In the genomic region with DNA sequence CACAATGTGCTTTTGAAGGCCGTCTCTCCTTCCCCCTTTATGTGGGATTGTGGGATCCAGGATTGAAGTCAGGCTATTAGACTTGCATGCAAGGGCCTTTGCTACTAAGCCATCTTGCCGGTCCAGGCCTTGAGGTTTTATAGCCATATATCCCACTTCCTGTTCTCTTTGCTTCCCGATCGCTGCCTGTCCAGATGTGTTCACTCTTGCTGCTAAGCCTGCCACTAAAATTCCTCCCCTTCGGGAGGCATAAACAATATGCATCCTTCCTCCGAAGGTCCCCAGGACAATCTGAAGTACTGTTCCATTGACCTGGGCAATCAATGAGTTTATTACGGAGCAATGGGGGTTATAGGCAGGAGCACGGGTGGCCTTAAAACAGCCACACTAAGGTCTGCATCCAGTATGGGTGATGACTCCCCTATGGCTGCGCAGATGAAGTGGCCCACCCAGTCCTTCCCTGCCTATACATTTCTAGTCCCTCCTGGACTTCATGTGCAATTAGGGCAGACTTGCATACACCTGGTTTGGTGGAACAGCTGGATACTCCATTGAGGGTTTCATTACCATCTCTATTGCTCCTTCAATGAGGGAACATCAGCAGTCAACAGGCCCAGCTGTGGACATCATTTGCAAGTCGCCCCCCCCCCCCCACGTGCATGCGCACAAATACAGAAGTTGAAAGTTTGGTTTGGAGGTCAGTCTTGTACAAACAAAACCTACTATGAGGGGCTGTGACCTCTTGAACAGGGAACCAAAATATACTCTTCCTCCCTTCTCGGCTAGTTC, we compare ENCODE assay signal across 25 mouse cellular contexts.
A peak's percentile ranks its signal among the peaks of the same experiment; 100 is the strongest.
DNase-seq lines count a peak whose midpoint lies in the region; ATAC-seq and TF ChIP-seq lines count a peak whose summit lies in the region.
"Had no signal": no experiment of that assay in that cellular context is flagged by ENCODE, and none has a peak within 500 bp of the region (broad histone marks: within the 10 kb centered on the region; RNA-seq: fewer than 3 reads in every experiment).

No protein-coding gene starts in this region.

- H3K4me1 ChIP-seq in kidney, postnatal 0 days (replicated peaks; ENCODE audit: insufficient read depth, low read length), result no peaks in the 10 kb centered on the region
- peaks cover 2% of the 10 kb centered on the region; the same call in 1 of the 2 replicates for H3K4me1 ChIP-seq in midbrain, embryonic 11.5 days (ENCODE audit: control insufficient read depth, insufficient read depth, low read length)
- H3K4me1 ChIP-seq in midbrain, embryonic 16.5 days (ENCODE audit: control insufficient read depth, insufficient read depth, low read length), result no peaks in the 10 kb centered on the region; the same call in 1 of the 2 replicates
- H3K4me1 ChIP-seq: stomach, embryonic 15.5 days had no signal

- no peaks in the 10 kb centered on the region for H3K27me3 ChIP-seq in kidney, postnatal 0 days (ENCODE audit: insufficient read depth, low read length)
- no peaks in the 10 kb centered on the region for H3K27me3 ChIP-seq in midbrain, embryonic 11.5 days (ENCODE audit: control insufficient read depth, insufficient read depth, low read length)
- H3K27me3 ChIP-seq in midbrain, embryonic 16.5 days (ENCODE audit: control insufficient read depth, insufficient read depth, low read depth, low read length), result peaks cover 2% of the 10 kb centered on the region; the same call in 1 of the 2 replicates
- H3K27me3 ChIP-seq: stomach, embryonic 15.5 days had no signal

- 0 out of 2 replicates have a peak overlapping the region, but pooled peaks have one; percentile 5 for H3K27ac ChIP-seq in kidney, postnatal 0 days
- no peak overlapping the region for H3K27ac ChIP-seq in midbrain, embryonic 11.5 days (ENCODE audit: low read depth, low read length)
- H3K27ac ChIP-seq in midbrain, embryonic 16.5 days (ENCODE audit: low read length), result no peak overlapping the region
- H3K27ac ChIP-seq: forebrain, embryonic 13.5 days; liver, embryonic 14.5 days; midbrain, embryonic 13.5 days; stomach, embryonic 15.5 days had no signal

- no peak overlapping the region for H3K4me2 ChIP-seq in kidney, postnatal 0 days (ENCODE audit: low read length)
- H3K4me2 ChIP-seq in midbrain, embryonic 11.5 days, result no peak overlapping the region
- H3K4me2 ChIP-seq in midbrain, embryonic 16.5 days (ENCODE audit: low read length), result no peak overlapping the region
- H3K4me2 ChIP-seq: forebrain, embryonic 13.5 days; midbrain, embryonic 13.5 days; stomach, embryonic 15.5 days had no signal

- no peak overlapping the region for H3K4me3 ChIP-seq in kidney, postnatal 0 days (replicated peaks; ENCODE audit: low read depth, low read length)
- H3K4me3 ChIP-seq in midbrain, embryonic 11.5 days (ENCODE audit: low read depth, low read length), result no peak overlapping the region
- H3K4me3 ChIP-seq in midbrain, embryonic 16.5 days (ENCODE audit: low read depth, low read length), result no peak overlapping the region
- H3K4me3 ChIP-seq: forebrain, embryonic 13.5 days; megakaryocyte, embryonic 14.5 days; midbrain, embryonic 13.5 days; stomach, embryonic 15.5 days had no signal

- H3K36me3 ChIP-seq in kidney, postnatal 0 days (ENCODE audit: insufficient read depth, low read length), result no peaks in the 10 kb centered on the region
- no peaks in the 10 kb centered on the region for H3K36me3 ChIP-seq in midbrain, embryonic 11.5 days (ENCODE audit: control insufficient read depth, insufficient read depth, low read length)
- no peaks in the 10 kb centered on the region for H3K36me3 ChIP-seq in midbrain, embryonic 16.5 days (ENCODE audit: control insufficient read depth, insufficient read depth, low read length)
- H3K36me3 ChIP-seq: midbrain, embryonic 13.5 days; stomach, embryonic 15.5 days had no signal

- ATAC-seq in kidney, postnatal 0 days (replicated peaks; ENCODE audit: low FRiP score, low read depth), result no peak
- no peak for ATAC-seq in midbrain, embryonic 11.5 days (ENCODE audit: low FRiP score)
- ATAC-seq in midbrain, embryonic 16.5 days, result no peak
- ATAC-seq in inflammation-experienced regulatory T-cells, adult 6 months, result no peak
- ATAC-seq: CD4-positive, CD25-positive, alpha-beta regulatory T cell, adult 4 months; forebrain, embryonic 13.5 days; hindbrain, embryonic 16.5 days; intestine, embryonic 16.5 days; midbrain, embryonic 13.5 days had no signal

- H3K9me3 ChIP-seq in kidney, postnatal 0 days (replicated peaks; ENCODE audit: low read length), result no peaks in the 10 kb centered on the region
- no peaks in the 10 kb centered on the region for H3K9me3 ChIP-seq in midbrain, embryonic 11.5 days (ENCODE audit: control insufficient read depth, low read length)
- no peaks in the 10 kb centered on the region for H3K9me3 ChIP-seq in midbrain, embryonic 16.5 days (replicated peaks; ENCODE audit: control insufficient read depth, low read length, poor library complexity, severe bottlenecking)
- H3K9me3 ChIP-seq: forebrain, embryonic 13.5 days; megakaryocyte, embryonic 14.5 days; midbrain, embryonic 13.5 days; stomach, embryonic 15.5 days had no signal

- no peak overlapping the region for H3K9ac ChIP-seq in kidney, postnatal 0 days (ENCODE audit: low read depth, low read length)
- H3K9ac ChIP-seq in midbrain, embryonic 11.5 days (ENCODE audit: low read length), result no peak overlapping the region
- H3K9ac ChIP-seq in midbrain, embryonic 16.5 days (ENCODE audit: low read depth, low read length), result no peak overlapping the region
- H3K9ac ChIP-seq: forebrain, embryonic 13.5 days; liver, embryonic 14.5 days; midbrain, embryonic 13.5 days; stomach, embryonic 15.5 days had no signal

- DNase-seq in kidney, postnatal 0 days (ENCODE audit: low spot score), result peak; percentile 78
- DNase-seq in kidney, adult 11 months, result no peak
- DNase-seq in midbrain, embryonic 11.5 days (ENCODE audit: low spot score, missing footprints), result peak; percentile 26
- DNase-seq in hindlimb bud, embryonic 11.5 days (ENCODE audit: extremely low spot score, low read depth, low spot score), result peak; percentile 18
- no peak for DNase-seq in cerebellum, adult 11 months
- DNase-seq: adrenal gland, postnatal 10 days; cerebellum, adult 9-10 months; cerebellum, postnatal 36 days; gastrocnemius, postnatal 14 days; layer of hippocampus, adult 9-11 months; liver; lung, adult 2 months; lung, postnatal 36 days; retina, postnatal 1 day; right cerebral cortex, postnatal 14 days had no signal

- no peak for TF ChIP-seq CTCF in kidney, postnatal 0 days (IDR thresholded peaks at IDR 0.05; ENCODE audit: low read depth)

- 43% methylated on average over 13 of the region's 13 CpGs for WGBS in kidney, postnatal 0 days
- WGBS in midbrain, embryonic 11.5 days, result 82% methylated on average over 13 of the region's 13 CpGs
- WGBS in midbrain, embryonic 16.5 days, result 83% methylated on average over 13 of the region's 13 CpGs

Comparison
In these comparisons a context has a peak if more than half of its experiments do, and no peak if none do; other contexts are left out.
1. DNase-seq: peak in kidney, postnatal 0 days (single experiment), midbrain, embryonic 11.5 days (single experiment) and hindlimb bud, embryonic 11.5 days (single experiment); none in kidney, adult 11 months (single experiment) and cerebellum, adult 11 months (single experiment).